ENCODE assay signal across 8 mouse cellular contexts in the genomic region with DNA sequence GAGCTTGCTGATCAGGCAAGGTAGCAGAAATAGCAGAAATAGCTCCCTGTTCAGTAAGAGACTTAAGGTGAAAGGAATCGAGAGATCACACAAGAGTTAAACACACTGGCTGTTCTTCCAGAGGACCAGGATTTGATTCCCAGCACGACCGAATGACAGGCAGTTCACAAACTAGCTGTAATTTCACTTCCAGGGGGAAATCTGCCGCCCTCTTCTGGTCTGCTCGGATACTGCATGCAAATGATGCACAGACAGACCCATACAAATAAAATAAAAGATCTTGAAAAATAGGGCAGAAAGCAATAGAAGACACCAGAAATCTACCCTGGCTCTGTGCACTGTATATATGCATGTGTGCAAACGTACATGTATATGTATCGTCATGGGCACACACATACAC. TPM values are rescaled to one million over a fixed set of nuclear protein-coding genes. Genes with fewer than 3 reads are reported as not detected.
DNase-seq lines count a peak whose midpoint lies in the region; ATAC-seq and TF ChIP-seq lines count a peak whose summit lies in the region.

No protein-coding gene starts in this region.

- ATAC-seq in hindbrain, embryonic 11.5 days (ENCODE audit: low FRiP score) = no peak
- no peak for ATAC-seq in hindbrain, embryonic 12.5 days (ENCODE audit: low FRiP score)
- no peak for ATAC-seq in liver, postnatal 0 days

- no peak overlapping the region for H3K4me2 ChIP-seq in hindbrain, embryonic 11.5 days (replicated peaks; ENCODE audit: low read depth, low read length)
- no peak overlapping the region for H3K4me2 ChIP-seq in hindbrain, embryonic 12.5 days (replicated peaks)
- H3K4me2 ChIP-seq in liver, postnatal 0 days (ENCODE audit: low read depth, low read length) = no peak overlapping the region

- TF ChIP-seq EP300 in liver, postnatal 0 days (IDR thresholded peaks at IDR 0.05; ENCODE audit: low read depth) = no peak

- H3K4me1 ChIP-seq in hindbrain, embryonic 11.5 days (replicated peaks; ENCODE audit: control insufficient read depth, insufficient read depth, low read length) = no peaks in the 10 kb centered on the region
- peaks cover 11% of the 10 kb centered on the region for H3K4me1 ChIP-seq in hindbrain, embryonic 12.5 days
- H3K4me1 ChIP-seq in thymus, adult 2 months (replicated peaks; ENCODE audit: control insufficient read depth, insufficient read depth, low read length) = peaks cover 4% of the 10 kb centered on the region
- no peaks in the 10 kb centered on the region for H3K4me1 ChIP-seq in liver, postnatal 0 days (ENCODE audit: insufficient read depth)

- no peak overlapping the region for H3K4me3 ChIP-seq in hindbrain, embryonic 11.5 days (ENCODE audit: low read depth, low read length)
- no peak overlapping the region for H3K4me3 ChIP-seq in hindbrain, embryonic 12.5 days
- no peak overlapping the region for H3K4me3 ChIP-seq in thymus, adult 2 months (ENCODE audit: control insufficient read depth, insufficient read depth, low read length)
- H3K4me3 ChIP-seq in liver, postnatal 0 days (ENCODE audit: low read depth, low read length) = no peak overlapping the region

- H3K9ac ChIP-seq in hindbrain, embryonic 11.5 days (ENCODE audit: low read depth, low read length) = no peak overlapping the region
- no peak overlapping the region for H3K9ac ChIP-seq in hindbrain, embryonic 12.5 days
- H3K9ac ChIP-seq in liver, postnatal 0 days (replicated peaks) = no peak overlapping the region

- no peaks in the 10 kb centered on the region for H3K27me3 ChIP-seq in hindbrain, embryonic 11.5 days (ENCODE audit: control insufficient read depth, insufficient read depth, low read length)
- no peaks in the 10 kb centered on the region for H3K27me3 ChIP-seq in hindbrain, embryonic 12.5 days
- no peaks in the 10 kb centered on the region for H3K27me3 ChIP-seq in thymus, adult 2 months (ENCODE audit: control insufficient read depth, insufficient read depth, low read length)
- H3K27me3 ChIP-seq in liver, postnatal 0 days (ENCODE audit: insufficient read depth, low read length) = no peaks in the 10 kb centered on the region

- H3K27ac ChIP-seq in hindbrain, embryonic 11.5 days (ENCODE audit: low read depth, low read length) = no peak overlapping the region
- H3K27ac ChIP-seq in hindbrain, embryonic 12.5 days = no peak overlapping the region
- no peak overlapping the region for H3K27ac ChIP-seq in thymus, adult 2 months (ENCODE audit: control insufficient read depth, insufficient read depth, low read length)
- no peak overlapping the region for H3K27ac ChIP-seq in liver, postnatal 0 days (ENCODE audit: low read depth)

- DNase-seq in hindbrain, embryonic 11.5 days (ENCODE audit: low spot score) = peak; percentile 43
- DNase-seq in thymus, adult 2 months = peak; percentile 55
- DNase-seq in thymus, adult 18-20 months = no peak
- DNase-seq in liver, postnatal 0 days = peak; percentile 52
- DNase-seq in thymus, postnatal 4 days = peak; percentile 78
- DNase-seq in MN1 (ENCODE audit: low spot score) = no peak
- DNase-seq in yolk sac, embryonic 10.5 days (ENCODE audit: low spot score) = no peak

- WGBS in hindbrain, embryonic 11.5 days = 47% methylated on average over 7 of the region's 7 CpGs
- 53% methylated on average over 7 of the region's 7 CpGs for WGBS in hindbrain, embryonic 12.5 days
- WGBS in thymus, adult 2 months = 53% methylated on average over 7 of the region's 7 CpGs
- WGBS in liver, postnatal 0 days (ENCODE audit: insufficient replicate concordance) = 44% methylated on average over 7 of the region's 7 CpGs

- no peaks in the 10 kb centered on the region for H3K36me3 ChIP-seq in hindbrain, embryonic 11.5 days (ENCODE audit: control insufficient read depth, insufficient read depth, low read length)
- no peaks in the 10 kb centered on the region for H3K36me3 ChIP-seq in hindbrain, embryonic 12.5 days
- no peaks in the 10 kb centered on the region for H3K36me3 ChIP-seq in thymus, adult 2 months (ENCODE audit: control insufficient read depth, insufficient read depth, low read length)
- H3K36me3 ChIP-seq in liver, postnatal 0 days (replicated peaks; ENCODE audit: insufficient read depth, low read length) = no peaks in the 10 kb centered on the region

- no peak for TF ChIP-seq CTCF in thymus, adult 2 months (IDR thresholded peaks at IDR 0.05; ENCODE audit: borderline replicate concordance, control insufficient read depth, extremely low read depth, insufficient read depth, low read length, poor library complexity)
- TF ChIP-seq CTCF in liver, postnatal 0 days (IDR thresholded peaks at IDR 0.05; ENCODE audit: low read depth) = peak; percentile 60

- no peak for TF ChIP-seq POLR2A in thymus, adult 2 months (IDR thresholded peaks at IDR 0.05; ENCODE audit: control insufficient read depth, extremely low read depth, insufficient read depth, low read length, poor library complexity)

- H3K9me3 ChIP-seq in hindbrain, embryonic 11.5 days (ENCODE audit: control insufficient read depth, low read length) = no peaks in the 10 kb centered on the region
- H3K9me3 ChIP-seq in hindbrain, embryonic 12.5 days (replicated peaks) = no peaks in the 10 kb centered on the region; the same call in 1 of the 2 replicates
- H3K9me3 ChIP-seq in liver, postnatal 0 days (ENCODE audit: low read length) = no peaks in the 10 kb centered on the region

RNA-seq across cellular contexts. Expression of a gene that starts 2.3 kb away (rescaled TPM):
- polyA plus RNA-seq in hindbrain, embryonic 11.5 days (2014; fragmentation: Nextera tagmentation; extraction: Ambion mirVana) = 119 TPM in 2 replicates
- polyA plus RNA-seq in hindbrain, embryonic 12.5 days (2016; fragmentation: Nextera tagmentation; extraction: Ambion mirVana) = 94.9 and 106 TPM in 2 replicates
- polyA plus RNA-seq in thymus, adult 2 months (2012; rRNA removed) = 7.7 and 9.4 TPM in 2 replicates
- 9.8 and 11.5 TPM in 2 replicates for polyA plus RNA-seq in liver, postnatal 0 days (2015; fragmentation: Nextera tagmentation; extraction: Ambion mirVana)

RNA-seq across cellular contexts. Expression of a gene that starts 22.6 kb away (rescaled TPM):
- 30.9 and 35.9 TPM in 2 replicates for polyA plus RNA-seq in hindbrain, embryonic 11.5 days (2014; fragmentation: Nextera tagmentation; extraction: Ambion mirVana)
- polyA plus RNA-seq in hindbrain, embryonic 12.5 days (2016; fragmentation: Nextera tagmentation; extraction: Ambion mirVana) = 115 and 124 TPM in 2 replicates
- polyA plus RNA-seq in thymus, adult 2 months (2012; rRNA removed) = 0.22 and 0.66 TPM in 2 replicates
- polyA plus RNA-seq in liver, postnatal 0 days (2015; fragmentation: Nextera tagmentation; extraction: Ambion mirVana) = 0.12 TPM in 1 of 2 replicates, not detected in the other

RNA-seq across cellular contexts. Expression of a gene that starts 47.4 kb away (rescaled TPM):
- 340 and 348 TPM in 2 replicates for polyA plus RNA-seq in hindbrain, embryonic 11.5 days (2014; fragmentation: Nextera tagmentation; extraction: Ambion mirVana)
- 294 and 324 TPM in 2 replicates for polyA plus RNA-seq in hindbrain, embryonic 12.5 days (2016; fragmentation: Nextera tagmentation; extraction: Ambion mirVana)
- polyA plus RNA-seq in thymus, adult 2 months (2012; rRNA removed) = 181 and 214 TPM in 2 replicates
- 173 and 176 TPM in 2 replicates for polyA plus RNA-seq in liver, postnatal 0 days (2015; fragmentation: Nextera tagmentation; extraction: Ambion mirVana)

Comparison
In these comparisons a context has a peak if more than half of its experiments do, and no peak if none do; other contexts are left out.
1. DNase-seq: peak in hindbrain, embryonic 11.5 days (single experiment), thymus, adult 2 months (single experiment), liver, postnatal 0 days (single experiment) and thymus, postnatal 4 days (single experiment); none in thymus, adult 18-20 months (0 of 2), MN1 (single experiment) and yolk sac, embryonic 10.5 days (single experiment).
2. RNA of a gene that starts 22.6 kb away (polyA plus RNA-seq): 115 to 124 TPM in hindbrain, embryonic 12.5 days and 30.9 to 35.9 TPM in hindbrain, embryonic 11.5 days; 0.22 to 0.66 TPM in thymus, adult 2 months and 0.12 TPM in liver, postnatal 0 days; every median in the first group is over 10 times any median in the second.